9 mouse cellular contexts compared by ENCODE assay signal in the genomic region with DNA sequence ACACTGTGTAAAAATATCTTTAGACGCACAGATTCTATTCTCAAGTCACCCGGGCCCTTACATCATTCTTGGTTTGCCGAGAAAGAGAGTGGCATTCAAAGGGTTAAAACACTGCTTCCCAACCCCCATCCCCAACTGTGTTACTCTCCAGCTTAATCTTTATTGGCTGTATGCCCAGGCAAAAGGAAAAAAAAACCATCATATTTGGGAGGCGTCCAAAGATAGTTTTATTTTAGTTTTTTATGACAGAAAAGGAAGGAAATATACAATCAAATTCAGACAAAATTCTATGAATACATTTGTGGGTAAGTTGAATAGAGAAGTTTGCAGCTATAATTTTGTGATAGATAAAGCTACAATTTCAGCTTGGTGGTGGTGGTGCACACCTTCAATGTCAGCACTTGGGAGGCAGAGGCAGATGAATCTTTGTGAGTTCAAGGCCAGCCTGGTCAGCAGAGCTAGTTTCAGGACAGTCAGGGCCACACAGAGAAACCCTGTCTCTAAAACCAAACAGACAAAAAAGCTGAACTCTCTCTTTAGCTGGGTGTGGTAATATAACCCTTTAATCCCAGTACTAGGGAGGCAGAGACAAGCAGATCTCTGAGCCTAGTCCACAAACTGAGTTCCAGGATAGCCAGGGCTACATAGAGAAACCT.
DNase-seq lines count a peak whose midpoint lies in the region; ATAC-seq and TF ChIP-seq lines count a peak whose summit lies in the region.
"Had no signal": no experiment of that assay in that cellular context is flagged by ENCODE, and none has a peak within 500 bp of the region (broad histone marks: within the 10 kb centered on the region; RNA-seq: fewer than 3 reads in every experiment).

No protein-coding gene starts in this region.

- no peak for TF ChIP-seq CTCF in kidney, adult 2 months (conservative IDR thresholded peaks at IDR 0.05; ENCODE audit: insufficient read depth, insufficient read length, low read depth, low read length)
- TF ChIP-seq CTCF in forebrain, postnatal 0 days (IDR thresholded peaks at IDR 0.05; ENCODE audit: low read depth): no peak

- no peak overlapping the region for H3K4me2 ChIP-seq in forebrain, postnatal 0 days (ENCODE audit: low read depth)
- no peak overlapping the region for H3K4me2 ChIP-seq in liver, embryonic 15.5 days
- H3K4me2 ChIP-seq: neural tube, embryonic 15.5 days had no signal

- no peak overlapping the region for H3K4me3 ChIP-seq in kidney, adult 2 months (ENCODE audit: insufficient read depth, low read depth, low read length)
- H3K4me3 ChIP-seq in forebrain, postnatal 0 days (ENCODE audit: low read depth, low read length): no peak overlapping the region
- no peak overlapping the region for H3K4me3 ChIP-seq in liver, embryonic 15.5 days (replicated peaks)
- H3K4me3 ChIP-seq: neural tube, embryonic 15.5 days had no signal

- 46% methylated on average over 4 of the region's 4 CpGs for WGBS in kidney, adult 2 months
- WGBS in forebrain, postnatal 0 days: 43% methylated on average over 4 of the region's 4 CpGs
- 56% methylated on average over 4 of the region's 4 CpGs for WGBS in liver, embryonic 15.5 days (ENCODE audit: insufficient replicate concordance)

- ATAC-seq in forebrain, postnatal 0 days: peak; percentile 27; the same call in 1 of the 2 replicates
- ATAC-seq in liver, embryonic 15.5 days (ENCODE audit: insufficient read depth): no peak

- H3K27me3 ChIP-seq in kidney, adult 2 months (replicated peaks; ENCODE audit: control insufficient read depth, insufficient read depth, low read length): no peaks in the 10 kb centered on the region
- H3K27me3 ChIP-seq in forebrain, postnatal 0 days (ENCODE audit: insufficient read depth, low read length): no peaks in the 10 kb centered on the region
- H3K27me3 ChIP-seq in liver, embryonic 15.5 days: no peaks in the 10 kb centered on the region
- H3K27me3 ChIP-seq: neural tube, embryonic 15.5 days had no signal

- H3K27ac ChIP-seq in kidney, adult 2 months (ENCODE audit: insufficient read depth, low read depth, low read length): 0 out of 2 replicates have a peak overlapping the region, but pooled peaks have one; percentile 9
- H3K27ac ChIP-seq in forebrain, postnatal 0 days (ENCODE audit: low read depth, low read length): no peak overlapping the region
- 0 out of 2 replicates have a peak overlapping the region, but pooled peaks have one; percentile 14 for H3K27ac ChIP-seq in liver, embryonic 15.5 days (replicated peaks)
- H3K27ac ChIP-seq: neural tube, embryonic 15.5 days had no signal

- TF ChIP-seq POLR2A in kidney, adult 2 months (IDR thresholded peaks at IDR 0.05; ENCODE audit: low read depth, low read length): no peak

- H3K9me3 ChIP-seq in forebrain, postnatal 0 days (ENCODE audit: low read length): no peaks in the 10 kb centered on the region
- no peaks in the 10 kb centered on the region for H3K9me3 ChIP-seq in liver, embryonic 15.5 days (replicated peaks)
- H3K9me3 ChIP-seq: neural tube, embryonic 15.5 days had no signal

- H3K4me1 ChIP-seq in kidney, adult 2 months (ENCODE audit: control insufficient read depth, insufficient read depth, low read length): no peaks in the 10 kb centered on the region
- H3K4me1 ChIP-seq in forebrain, postnatal 0 days (ENCODE audit: insufficient read depth): peaks cover 2% of the 10 kb centered on the region; the same call in 1 of the 2 replicates
- peaks cover 8% of the 10 kb centered on the region; the same call in 1 of the 2 replicates for H3K4me1 ChIP-seq in liver, embryonic 15.5 days (replicated peaks)

- H3K36me3 ChIP-seq in kidney, adult 2 months (ENCODE audit: control insufficient read depth, insufficient read depth, low read length): no peaks in the 10 kb centered on the region
- H3K36me3 ChIP-seq in forebrain, postnatal 0 days (ENCODE audit: insufficient read depth): no peaks in the 10 kb centered on the region
- no peaks in the 10 kb centered on the region for H3K36me3 ChIP-seq in liver, embryonic 15.5 days (replicated peaks)
- H3K36me3 ChIP-seq: neural tube, embryonic 15.5 days had no signal

- no peak overlapping the region for H3K9ac ChIP-seq in forebrain, postnatal 0 days
- H3K9ac ChIP-seq in liver, embryonic 15.5 days: no peak overlapping the region
- H3K9ac ChIP-seq: neural tube, embryonic 15.5 days had no signal

- peak; percentile 59 for DNase-seq in kidney, adult 2 months
- DNase-seq in kidney, adult 18-20 months: no peak
- peak; percentile 48 for DNase-seq in adrenal gland, postnatal 10 days
- peak; percentile 87 for DNase-seq in forebrain, postnatal 0 days
- DNase-seq in natural killer cell, adult 2 months (ENCODE audit: low spot score in 2 of 2): no peak
- no peak for DNase-seq in layer of hippocampus, postnatal 10 days (ENCODE audit: low spot score in 2 of 2)
- DNase-seq in right cerebral cortex, postnatal 14 days: no peak

Comparison
In these comparisons a context has a peak if more than half of its experiments do, and no peak if none do; other contexts are left out.
1. DNase-seq: peak in kidney, adult 2 months (single experiment), adrenal gland, postnatal 10 days (single experiment) and forebrain, postnatal 0 days (single experiment); none in kidney, adult 18-20 months (single experiment), natural killer cell, adult 2 months (0 of 2), layer of hippocampus, postnatal 10 days (0 of 2) and right cerebral cortex, postnatal 14 days (single experiment).